Mouse (Mus musculus) kidney, embryonic 15.5 days (tissue): ENCODE results near the gene Rab27a. TPM values are rescaled to one million over a fixed set of nuclear protein-coding genes. Genes with fewer than 3 reads are reported as not detected.
"Not testable (repeated sequence)": the region's sequence is repeated elsewhere in the genome, so short reads cannot be mapped to it uniquely, and the experiment has no call there.

ENCODE experiments used
- ATAC-seq: fragments of 200-750 bp; cut with Nextera tagmentation; replicated peaks from 2 replicates; pipeline ENCODE4 v1.8.0; 2017; ENCODE audit warnings: moderate TSS enrichment; ENCODE audit not compliant: low FRiP score
- H3K27ac ChIP-seq: fragments of 300-500 bp; sonication (generic); 2 replicates; pipeline ENCODE4 v1.5.1; 2015; ENCODE audit warnings: mild to moderate bottlenecking, inconsistent platforms
- H3K27me3 ChIP-seq: fragments of 300-500 bp; sonication (generic); 2 replicates; pipeline ENCODE4 v1.6.1; 2015; ENCODE audit warnings: inconsistent platforms
- H3K36me3 ChIP-seq: fragments of 300-500 bp; sonication (generic); 2 replicates; pipeline ENCODE4 v1.6.1; 2015; ENCODE audit warnings: inconsistent platforms
- H3K4me1 ChIP-seq: fragments of 300-500 bp; sonication (generic); 2 replicates; pipeline ENCODE4 v1.6.1; 2015; ENCODE audit warnings: inconsistent platforms
- H3K4me2 ChIP-seq: fragments of 300-500 bp; sonication (generic); 2 replicates; pipeline ENCODE4 v1.6.1; 2015; ENCODE audit warnings: moderate library complexity, mild to moderate bottlenecking, inconsistent platforms
- H3K4me3 ChIP-seq: fragments of 300-500 bp; sonication (generic); replicated peaks from 2 replicates; pipeline ENCODE4 v1.5.1; 2015; ENCODE audit warnings: mild to moderate bottlenecking, inconsistent platforms
- H3K9ac ChIP-seq: fragments of 300-500 bp; sonication (generic); 2 replicates; pipeline ENCODE4 v1.6.1; 2015; ENCODE audit warnings: mild to moderate bottlenecking, inconsistent platforms
- H3K9me3 ChIP-seq: fragments of 300-500 bp; sonication (generic); replicated peaks from 2 replicates; pipeline ENCODE4 v1.6.1; 2016; ENCODE audit warnings: inconsistent platforms
- WGBS: fragments of 180-500 bp; shearing (Covaris S2); methylation state at CpG from one replicate; pipeline ENCODE4 v1.1.7; 2015; ENCODE audit warnings: mixed read lengths; 5-methylcytosine and 5-hydroxymethylcytosine counted together
- polyA plus RNA-seq: library from polyadenylated mRNA; unstranded; fragments of >200 nt; fragmentation: Nextera tagmentation; extraction: Ambion mirVana; gene quantifications from 2 replicates; pipeline ENCODE4 v1.2.1, GENCODE M21; 2015

Gene Rab27a
- polyA plus RNA-seq, 1 experiment from 2014 or later, result 7.1 TPM

DNA sequence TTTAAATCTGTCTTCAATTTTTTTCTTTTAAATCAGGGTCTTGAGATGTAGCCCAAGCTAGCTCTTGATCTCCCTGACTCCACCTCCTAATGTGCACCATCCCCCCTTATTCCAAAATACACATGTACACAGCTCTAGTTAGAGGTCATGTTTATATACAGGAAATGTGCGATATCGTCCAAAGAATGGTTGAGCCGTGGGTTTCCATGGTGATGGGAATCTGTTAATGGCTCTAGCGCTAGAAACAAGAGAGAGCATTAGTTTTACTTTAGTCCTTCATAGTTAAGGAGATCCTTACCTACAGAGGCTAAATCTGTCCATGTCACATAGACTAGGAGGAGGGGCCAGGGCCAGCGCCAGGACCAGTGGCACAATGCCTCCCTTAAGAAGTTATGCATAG lies 5.2 kb downstream of the Rab27a start:
- WGBS, result 72% methylated on average over 5 of the region's 5 CpGs
- Histone ChIP-seq H3K27ac (no peak overlapping the region), H3K9ac (no peak overlapping the region), H3K36me3 (no peaks in the 10 kb centered on the region), H3K4me3 (no peak overlapping the region), H3K27me3 (no peaks in the 10 kb centered on the region), H3K4me1 (peaks cover 17% of the 10 kb centered on the region), H3K4me2 (no peak overlapping the region), H3K9me3 (no peaks in the 10 kb centered on the region)
- no peak for ATAC-seq

DNA sequence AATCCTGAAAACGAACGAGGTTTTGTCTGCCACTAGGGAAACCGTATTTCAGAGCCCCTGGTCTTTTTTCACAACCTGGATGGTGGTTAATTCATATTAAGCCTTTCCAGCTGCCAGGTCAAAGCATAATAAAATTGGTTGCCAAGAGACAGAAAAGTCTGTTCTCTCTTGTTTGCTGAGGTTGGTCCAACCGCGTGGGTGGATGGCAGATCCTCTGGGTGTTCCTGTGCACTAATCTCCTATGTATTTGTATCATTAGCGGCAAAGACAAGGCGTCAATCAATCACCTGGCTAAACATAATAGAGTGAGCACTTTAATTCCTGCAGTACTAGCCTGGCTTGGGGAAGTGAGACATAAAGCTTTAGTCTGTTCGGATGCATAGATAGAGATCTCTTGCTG lies 6.0 kb downstream of the Rab27a start:
- no peaks in the 10 kb centered on the region for H3K27me3 ChIP-seq
- no peak overlapping the region for H3K4me3 ChIP-seq
- H3K9ac ChIP-seq, result no peak overlapping the region
- H3K9me3 ChIP-seq, result no peaks in the 10 kb centered on the region
- WGBS, result 58% methylated on average over 8 of the region's 8 CpGs
- H3K4me1 ChIP-seq, result 0 out of 2 replicates have a peak, but pooled peaks cover 10% of the 10 kb centered on the region
- H3K27ac ChIP-seq, result no peak overlapping the region
- no peak for ATAC-seq
- no peak overlapping the region for H3K4me2 ChIP-seq
- no peaks in the 10 kb centered on the region for H3K36me3 ChIP-seq

DNA sequence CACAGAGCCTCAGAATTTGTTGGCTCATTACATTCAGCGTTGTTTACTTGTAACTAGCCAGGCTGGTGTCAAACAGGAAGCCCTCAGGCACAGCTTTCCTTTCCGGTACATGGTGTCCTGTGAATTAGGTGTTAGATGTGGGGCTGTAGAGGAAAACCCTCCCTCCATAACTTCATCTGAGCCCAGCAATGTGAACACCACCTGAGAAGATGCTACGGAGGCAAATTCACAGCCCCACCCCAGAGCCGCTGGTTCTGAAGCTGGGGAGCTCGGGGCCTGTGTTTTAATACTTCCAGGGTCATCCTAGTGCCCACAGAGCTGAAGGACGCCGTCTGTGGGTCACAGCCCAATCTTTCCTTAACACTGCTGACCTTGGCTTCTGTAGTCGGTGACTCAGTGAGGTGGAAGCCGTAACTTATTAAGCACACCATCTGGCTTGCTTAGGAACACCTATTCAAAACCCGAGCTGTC lies 10.8 kb downstream of the Rab27a start:
- Histone ChIP-seq H3K27ac (no peak overlapping the region), H3K9me3 (no peaks in the 10 kb centered on the region), H3K4me2 (no peak overlapping the region), H3K4me1 (0 out of 2 replicates have a peak, but pooled peaks cover 5% of the 10 kb centered on the region), H3K9ac (no peak overlapping the region), H3K36me3 (no peaks in the 10 kb centered on the region), H3K27me3 (no peaks in the 10 kb centered on the region), H3K4me3 (no peak overlapping the region)
- ATAC-seq, result no peak
- 45% methylated on average over 10 of the region's 10 CpGs for WGBS

DNA sequence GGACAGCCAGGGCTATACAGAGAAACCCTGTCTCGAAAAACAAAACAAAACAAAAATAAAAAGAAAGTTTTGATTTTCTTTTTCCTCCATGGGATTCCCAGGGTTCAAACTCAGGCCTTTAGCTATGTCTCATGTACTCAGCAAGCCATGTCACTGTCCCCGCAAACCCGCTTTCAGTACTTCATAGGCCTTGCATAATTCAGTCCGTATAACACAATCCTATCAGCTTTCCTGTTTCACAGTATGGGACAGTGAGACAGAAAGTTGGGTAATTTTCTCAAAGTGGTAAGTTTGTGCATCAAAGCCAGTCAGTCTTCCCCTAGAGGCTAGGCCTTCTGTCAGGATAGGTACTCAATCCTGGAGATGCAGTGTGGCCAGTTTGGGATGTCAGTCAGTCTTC lies 14.6 kb downstream of the Rab27a start:
- Histone ChIP-seq H3K9me3 (no peaks in the 10 kb centered on the region), H3K9ac (no peak overlapping the region), H3K36me3 (no peaks in the 10 kb centered on the region), H3K4me1 (peaks cover 9% of the 10 kb centered on the region), H3K4me3 (no peak overlapping the region), H3K27me3 (no peaks in the 10 kb centered on the region), H3K27ac (no peak overlapping the region), H3K4me2 (no peak overlapping the region)
- ATAC-seq, result no peak
- WGBS, result 85% methylated on average over 4 of the region's 4 CpGs

DNA sequence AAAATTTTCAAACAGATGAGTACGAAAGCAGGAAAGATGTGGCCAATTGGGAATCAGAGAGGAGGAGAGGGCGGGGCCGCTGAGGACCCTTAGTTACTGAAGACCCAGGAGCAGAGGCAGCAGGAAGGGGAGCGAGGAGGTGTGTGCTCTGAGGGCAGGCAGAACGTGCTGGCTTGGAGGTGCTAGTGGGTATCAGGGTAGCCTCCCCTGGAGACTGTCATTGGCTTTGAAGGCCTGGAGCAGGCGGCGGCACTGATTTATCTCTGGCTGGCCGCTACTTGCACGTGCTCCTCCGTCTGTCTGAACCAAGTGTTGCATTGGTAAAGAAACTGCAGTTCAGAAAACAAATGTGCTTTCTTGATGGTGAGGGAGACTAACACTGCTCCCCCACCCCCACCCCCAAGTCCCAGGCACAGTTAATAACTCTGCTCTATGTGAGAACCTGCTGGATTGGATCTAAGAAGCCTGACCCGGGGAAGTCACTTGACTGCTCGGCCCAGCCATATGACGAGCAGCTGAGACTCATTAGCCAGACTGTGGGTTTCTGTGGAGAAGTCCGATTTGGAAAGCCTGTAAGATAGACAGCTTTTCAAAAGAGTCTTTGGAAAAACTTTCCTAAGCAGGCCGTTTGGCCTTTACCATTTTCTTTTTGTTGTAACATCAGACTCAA lies 19.1 kb downstream of the Rab27a start:
- Histone ChIP-seq H3K27ac (0 out of 2 replicates have a peak overlapping the region, but pooled peaks have one; percentile 41), H3K4me1 (peaks cover 27% of the 10 kb centered on the region), H3K4me2 (peak overlapping the region; percentile 56), H3K4me3 (peak overlapping the region; percentile 24; the same call in 1 of the 2 replicates), H3K9me3 (no peaks in the 10 kb centered on the region), H3K27me3 (no peaks in the 10 kb centered on the region), H3K9ac (no peak overlapping the region), H3K36me3 (no peaks in the 10 kb centered on the region)
- 16% methylated on average over 15 of the region's 15 CpGs for WGBS
- ATAC-seq, result 0 out of 2 replicates have a peak, but pooled peaks have one; percentile 23

DNA sequence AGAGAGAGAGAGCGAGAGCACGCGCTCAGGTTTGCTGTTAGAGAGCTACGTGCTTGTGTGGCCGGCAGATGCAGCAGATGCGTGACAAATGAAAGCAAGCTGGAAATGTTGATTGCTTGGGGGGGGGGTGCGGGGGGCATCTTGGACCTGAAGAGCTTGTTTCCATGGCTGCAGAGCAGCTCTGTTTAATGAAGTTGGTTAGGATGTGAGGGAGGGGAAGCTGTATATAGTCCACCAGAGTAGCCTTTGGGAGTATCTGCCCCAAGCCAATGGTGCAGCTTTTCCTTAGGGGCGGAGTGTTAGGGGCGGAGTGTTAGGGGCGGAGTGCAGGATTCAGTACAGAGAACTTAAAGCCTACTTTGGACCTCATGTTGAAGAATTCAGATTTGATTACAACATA lies 22.4 kb downstream of the Rab27a start:
- no peaks in the 10 kb centered on the region for H3K27me3 ChIP-seq
- ATAC-seq, result peak; percentile 56; the same call in 1 of the 2 replicates
- H3K4me3 ChIP-seq, result no peak overlapping the region
- 28% methylated on average over 10 of the region's 10 CpGs for WGBS
- no peak overlapping the region for H3K9ac ChIP-seq
- peak overlapping the region; percentile 50 for H3K4me2 ChIP-seq
- no peak overlapping the region for H3K27ac ChIP-seq
- H3K9me3 ChIP-seq, result no peaks in the 10 kb centered on the region
- H3K36me3 ChIP-seq, result no peaks in the 10 kb centered on the region
- H3K4me1 ChIP-seq, result peaks cover 32% of the 10 kb centered on the region

DNA sequence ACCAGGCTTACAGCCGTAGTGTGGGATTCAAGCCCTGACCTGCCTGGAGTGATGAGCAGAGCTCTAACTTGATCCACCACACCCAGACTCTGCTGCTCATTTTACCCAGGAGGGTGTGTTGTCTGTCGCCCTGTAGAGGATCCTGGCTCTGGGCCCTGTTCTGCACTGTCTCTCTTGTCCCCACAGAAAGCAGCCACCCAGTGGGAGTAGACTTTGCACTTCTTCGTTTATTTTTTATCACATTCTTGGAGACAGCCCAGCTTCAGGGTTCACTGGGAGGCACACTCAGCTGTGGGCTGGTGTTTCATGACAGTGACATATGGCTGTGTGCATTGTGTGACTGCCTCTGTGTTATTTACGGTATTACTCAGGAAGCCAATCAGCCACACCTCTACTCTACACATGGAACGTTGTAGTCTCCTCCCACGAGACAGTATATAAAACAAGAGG lies 23.6 kb downstream of the Rab27a start:
- Histone ChIP-seq H3K27me3 (no peaks in the 10 kb centered on the region), H3K36me3 (no peaks in the 10 kb centered on the region), H3K4me1 (peaks cover 31% of the 10 kb centered on the region), H3K9ac (no peak overlapping the region), H3K27ac (peak overlapping the region; percentile 78), H3K4me2 (no peak overlapping the region), H3K4me3 (no peak overlapping the region), H3K9me3 (no peaks in the 10 kb centered on the region)
- WGBS, result 19% methylated on average over 6 of the region's 6 CpGs
- ATAC-seq, result peak; percentile 89

DNA sequence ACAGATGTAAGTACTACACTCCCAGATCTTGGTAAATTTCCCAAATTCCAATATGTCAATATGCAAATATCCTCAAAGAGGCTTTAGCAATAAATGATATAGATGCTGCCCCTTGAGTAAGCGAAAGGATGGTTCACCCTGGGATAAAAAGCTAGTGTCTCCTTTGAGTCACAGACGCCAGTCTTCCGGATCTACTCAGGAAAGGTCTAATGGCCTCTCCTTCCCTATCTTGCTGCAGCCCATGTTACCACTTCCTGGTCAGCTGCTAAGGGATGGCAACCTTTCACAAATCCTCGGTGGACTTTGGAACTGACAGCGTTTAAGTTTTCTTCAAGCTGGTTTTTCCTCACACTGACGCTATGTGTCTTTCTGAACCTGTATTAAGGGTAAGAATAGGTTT lies 24.0 kb downstream of the Rab27a start:
- no peak overlapping the region for H3K9ac ChIP-seq
- H3K4me1 ChIP-seq, result peaks cover 27% of the 10 kb centered on the region
- H3K27me3 ChIP-seq, result no peaks in the 10 kb centered on the region
- ATAC-seq, result no peak
- no peak overlapping the region for H3K4me2 ChIP-seq
- 69% methylated on average over 6 of the region's 6 CpGs for WGBS
- H3K9me3 ChIP-seq, result no peaks in the 10 kb centered on the region
- no peak overlapping the region for H3K4me3 ChIP-seq
- peak overlapping the region; percentile 78 for H3K27ac ChIP-seq
- H3K36me3 ChIP-seq, result no peaks in the 10 kb centered on the region

DNA sequence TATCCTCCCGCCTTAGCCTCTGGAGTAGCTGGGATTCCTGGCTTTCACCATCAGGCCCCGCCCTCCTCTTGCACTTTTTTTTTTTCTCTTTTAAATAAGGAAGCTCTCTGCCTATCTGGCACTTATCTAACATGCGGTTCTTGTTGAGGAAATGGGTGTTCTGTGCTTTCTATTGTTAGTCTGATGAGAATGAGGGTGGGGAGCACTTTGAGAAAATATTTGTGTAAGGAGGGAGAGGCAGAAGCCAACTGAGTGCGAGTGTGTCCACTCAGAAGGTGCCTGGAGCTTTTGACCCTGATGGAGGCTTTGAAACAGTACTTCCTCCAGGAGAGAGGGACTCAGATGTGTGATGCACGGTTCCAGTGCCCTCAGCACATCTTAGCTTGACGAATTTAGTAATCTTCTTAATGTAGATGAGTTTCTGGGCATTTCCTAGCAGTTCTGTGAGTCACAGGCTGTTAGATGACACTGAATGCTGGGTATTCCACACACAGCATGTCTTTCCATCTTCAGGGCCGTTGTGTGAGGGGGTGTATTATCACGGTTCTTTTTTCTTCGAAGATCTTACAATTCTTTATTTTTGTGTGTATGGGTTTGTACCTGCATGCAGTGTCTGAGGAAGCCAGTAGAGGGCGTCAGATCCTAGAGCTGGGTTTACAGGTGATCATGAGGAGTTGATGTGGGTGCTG lies 26.5 kb downstream of the Rab27a start:
- H3K36me3 ChIP-seq, result no peaks in the 10 kb centered on the region
- no peak overlapping the region for H3K9ac ChIP-seq
- H3K27ac ChIP-seq, result no peak overlapping the region
- H3K4me2 ChIP-seq, result no peak overlapping the region
- H3K4me1 ChIP-seq, result peaks cover 23% of the 10 kb centered on the region
- ATAC-seq, result no peak
- no peaks in the 10 kb centered on the region for H3K27me3 ChIP-seq
- 72% methylated on average over 10 of the region's 10 CpGs for WGBS
- no peaks in the 10 kb centered on the region for H3K9me3 ChIP-seq
- no peak overlapping the region for H3K4me3 ChIP-seq

DNA sequence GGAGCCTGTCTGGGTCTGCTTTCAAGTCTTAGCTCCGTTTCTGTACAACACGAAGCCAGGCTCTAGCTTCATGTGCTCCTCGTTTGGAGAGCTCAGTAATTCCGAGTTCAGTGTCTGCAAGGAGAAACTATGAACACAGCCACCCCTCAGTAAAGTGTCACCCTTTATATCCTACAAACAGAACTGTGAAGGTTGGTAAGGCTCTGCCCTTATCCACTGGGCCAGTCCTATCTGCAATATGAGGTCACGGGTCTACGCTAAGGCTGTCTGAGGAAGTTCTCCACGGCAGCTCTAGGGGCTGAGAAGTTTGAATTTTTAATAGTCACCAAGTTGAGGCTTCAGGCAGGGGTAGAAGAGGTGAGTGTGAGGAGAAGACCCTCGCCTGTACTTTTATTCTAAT lies 27.8 kb downstream of the Rab27a start:
- ATAC-seq, result no peak
- peaks cover 18% of the 10 kb centered on the region for H3K4me1 ChIP-seq
- H3K4me3 ChIP-seq, result no peak overlapping the region
- no peaks in the 10 kb centered on the region for H3K27me3 ChIP-seq
- WGBS, result 86% methylated on average over 8 of the region's 8 CpGs
- H3K9ac ChIP-seq, result no peak overlapping the region
- H3K36me3 ChIP-seq, result no peaks in the 10 kb centered on the region
- no peak overlapping the region for H3K4me2 ChIP-seq
- no peak overlapping the region for H3K27ac ChIP-seq
- no peaks in the 10 kb centered on the region for H3K9me3 ChIP-seq

DNA sequence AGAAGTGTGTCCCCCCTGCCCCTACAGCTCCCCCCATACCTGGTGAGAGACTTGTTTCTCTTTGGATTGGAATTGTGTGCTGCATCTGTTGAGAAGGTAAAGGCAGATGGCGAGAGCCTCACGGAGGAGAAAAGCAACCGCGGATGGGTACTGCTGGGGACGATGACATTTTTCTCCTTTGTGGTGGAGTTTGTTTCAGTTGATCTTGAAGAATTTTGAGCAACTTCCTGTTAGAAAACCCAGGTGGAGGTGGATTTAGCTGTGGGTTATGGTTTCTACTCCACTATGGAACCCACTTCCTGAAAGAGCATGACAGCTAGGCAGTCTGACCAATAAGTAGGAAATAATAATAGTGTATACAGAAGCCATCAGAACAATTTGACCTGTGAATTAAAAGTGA lies 28.5 kb downstream of the Rab27a start:
- ATAC-seq, result no peak
- H3K27ac ChIP-seq, result no peak overlapping the region
- no peaks in the 10 kb centered on the region for H3K9me3 ChIP-seq
- H3K4me1 ChIP-seq, result peaks cover 10% of the 10 kb centered on the region
- WGBS, result 92% methylated on average over 5 of the region's 5 CpGs
- H3K4me3 ChIP-seq, result no peak overlapping the region
- no peaks in the 10 kb centered on the region for H3K27me3 ChIP-seq
- no peaks in the 10 kb centered on the region for H3K36me3 ChIP-seq
- no peak overlapping the region for H3K4me2 ChIP-seq
- H3K9ac ChIP-seq, result no peak overlapping the region

DNA sequence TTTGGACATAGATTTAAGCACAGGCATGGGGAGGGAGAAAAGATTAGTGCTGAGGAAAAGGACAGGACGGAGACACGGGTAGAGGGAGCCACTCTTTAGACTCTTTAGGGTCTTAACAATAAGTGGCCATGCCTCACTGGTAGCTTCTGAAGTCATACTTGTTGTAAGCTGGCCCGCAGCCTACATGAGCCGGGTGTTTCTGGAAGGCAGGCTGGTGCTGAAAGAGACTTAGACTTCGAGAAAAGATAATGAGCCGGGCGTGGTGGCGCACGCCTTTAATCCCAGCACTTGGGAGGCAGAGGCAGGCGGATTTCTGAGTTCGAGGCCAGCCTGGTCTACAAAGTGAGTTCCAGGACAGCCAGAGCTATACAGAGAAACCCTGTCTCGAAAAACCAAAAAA lies 34.7 kb downstream of the Rab27a start:
- H3K4me3 ChIP-seq, ATAC-seq, H3K9me3 ChIP-seq, H3K27me3 ChIP-seq, H3K9ac ChIP-seq, H3K27ac ChIP-seq, H3K4me1 ChIP-seq, H3K4me2 ChIP-seq, H3K36me3 ChIP-seq: not testable (repeated sequence)
- WGBS, result 92% methylated on average over 11 of the region's 12 CpGs
